Mouse (Mus musculus): ENCODE data around the gene Ccdc30. TPM values are rescaled to one million over a fixed set of nuclear protein-coding genes. Genes with fewer than 3 reads are reported as not detected.
A peak's percentile ranks its signal among the peaks of the same experiment; 100 is the strongest.

Gene Ccdc30
- total RNA-seq (2017): 6.6 and 8.5 TPM in 2 replicates

GRCm38 (mm10) chr4:119415072-119415753 is at the start of gene Ccdc30:
Ccdc30 (minus strand) TSS chr4:119415521.
- peak; percentile 98 to 99 for ATAC-seq (replicated peaks in 1 of 2; ENCODE audit: insufficient read depth in 1 of 2, low FRiP score in 2 of 2, low TSS enrichment in 1 of 2, low read depth in 1 of 2, poor library complexity in 2 of 2, severe bottlenecking in 2 of 2)

DNA sequence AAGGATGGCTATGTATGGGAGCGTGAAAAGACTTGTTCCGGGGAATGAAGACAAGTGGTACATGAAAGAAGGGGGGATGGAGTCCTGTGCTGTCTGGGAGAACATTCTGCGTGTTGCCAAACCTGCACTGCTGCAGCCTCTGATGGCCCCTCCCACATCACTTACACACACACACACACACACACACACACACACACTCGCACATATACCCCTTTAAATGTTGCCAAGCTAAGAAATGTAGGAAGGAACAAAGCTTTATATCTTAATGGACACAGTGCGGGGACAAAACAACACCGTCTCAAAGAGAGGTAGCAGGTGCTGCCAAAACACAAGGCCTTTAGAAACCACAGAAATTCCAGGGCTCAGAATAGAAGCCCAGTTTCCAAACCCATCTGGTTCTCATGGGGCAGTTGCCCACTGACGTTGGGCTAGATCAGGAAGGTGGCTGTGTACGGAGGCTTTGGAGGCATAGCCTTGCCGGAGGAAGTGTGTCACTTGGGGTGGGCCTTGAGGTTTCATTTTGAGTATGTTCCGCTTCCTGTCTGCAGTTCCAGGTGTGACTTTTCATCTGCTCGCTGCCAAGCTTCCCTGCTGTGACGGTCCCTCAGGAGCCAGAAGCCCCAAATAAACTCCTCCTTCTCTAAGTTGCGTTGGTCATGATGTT is 48.6 kb upstream of the Ccdc30 start:
- peak; percentile 80 to 83 for ATAC-seq (replicated peaks in 1 of 2; ENCODE audit: insufficient read depth in 1 of 2, low FRiP score in 2 of 2, low TSS enrichment in 1 of 2, low read depth in 1 of 2, poor library complexity in 2 of 2, severe bottlenecking in 2 of 2)

DNA sequence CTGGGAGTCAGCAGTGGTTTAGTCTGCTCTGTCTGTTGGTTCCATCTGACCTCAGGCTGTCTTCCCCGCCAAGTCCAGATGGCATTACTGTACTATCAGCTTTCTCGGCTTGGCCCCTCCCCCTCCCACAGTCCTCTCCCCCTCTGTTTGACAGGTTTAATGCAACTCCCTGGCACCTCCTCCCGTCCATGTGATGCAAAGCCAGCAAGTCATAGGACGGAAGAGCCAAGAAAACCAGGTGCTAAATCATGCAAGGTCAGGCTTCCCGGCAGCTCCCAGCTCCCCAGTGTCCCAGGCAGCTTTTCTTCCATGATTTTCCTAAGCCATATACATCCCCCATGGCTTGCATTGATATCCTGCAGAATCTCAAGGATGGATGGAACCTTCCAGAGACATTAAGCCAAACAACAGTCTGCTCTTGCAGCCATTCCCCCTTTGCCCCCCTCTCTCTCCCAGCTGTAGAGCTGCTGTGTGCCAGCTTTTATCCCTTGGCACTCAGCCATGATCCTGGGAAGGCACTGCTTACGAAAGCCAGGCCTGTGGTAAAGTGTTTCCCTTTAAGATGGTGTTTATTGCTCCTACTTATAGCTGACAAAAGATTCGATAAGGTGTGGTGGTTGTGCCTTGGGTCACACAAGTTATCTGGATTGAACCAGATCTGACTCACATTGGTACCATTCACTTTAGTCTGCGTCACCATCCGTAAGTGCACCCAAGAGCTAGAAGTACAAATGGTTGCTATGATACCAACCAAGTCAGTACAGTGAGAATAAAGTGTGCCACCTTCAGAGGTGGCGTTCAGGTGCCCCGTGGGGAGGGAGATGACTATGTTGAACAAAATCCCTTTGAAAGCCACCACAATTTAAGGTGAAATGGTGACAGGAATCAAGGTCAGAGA is 47.8 kb upstream of the Ccdc30 start:
- no peak for ATAC-seq (replicated peaks in 1 of 2; ENCODE audit: insufficient read depth in 1 of 2, low FRiP score in 2 of 2, low TSS enrichment in 1 of 2, low read depth in 1 of 2, poor library complexity in 2 of 2, severe bottlenecking in 2 of 2)

DNA sequence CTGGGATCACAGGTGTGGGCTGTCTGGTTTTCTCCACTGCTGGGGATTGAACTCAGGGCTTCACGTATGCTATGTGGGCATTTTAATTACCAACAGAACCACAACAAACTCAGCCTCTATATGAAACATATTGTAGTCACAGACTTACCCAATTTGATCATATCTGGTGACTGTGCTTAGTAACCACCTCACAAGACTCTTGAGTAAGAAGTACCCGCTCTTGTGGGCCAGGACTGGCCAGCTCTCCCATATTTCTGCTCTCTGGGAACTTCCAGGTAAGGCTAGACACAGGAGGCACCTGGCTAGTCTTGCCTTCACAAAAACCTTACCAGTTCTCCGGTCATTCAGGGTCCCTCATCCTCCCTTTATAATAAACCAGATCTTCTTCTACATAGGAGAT is 47.1 kb upstream of the Ccdc30 start:
- no peak for ATAC-seq (replicated peaks in 1 of 2; ENCODE audit: insufficient read depth in 1 of 2, low FRiP score in 2 of 2, low TSS enrichment in 1 of 2, low read depth in 1 of 2, poor library complexity in 2 of 2, severe bottlenecking in 2 of 2)

- ATAC-seq (replicated peaks in 1 of 2; ENCODE audit: insufficient read depth in 1 of 2, low FRiP score in 2 of 2, low TSS enrichment in 1 of 2, low read depth in 1 of 2, poor library complexity in 2 of 2, severe bottlenecking in 2 of 2): no peak
Observed at GRCm38 (mm10) chr4:119460728-119461141, 45.4 kb upstream of the Ccdc30 start.

GRCm38 (mm10) chr4:119460296-119460695 is 45.0 kb upstream of the Ccdc30 start:
- no peak for ATAC-seq (replicated peaks in 1 of 2; ENCODE audit: insufficient read depth in 1 of 2, low FRiP score in 2 of 2, low TSS enrichment in 1 of 2, low read depth in 1 of 2, poor library complexity in 2 of 2, severe bottlenecking in 2 of 2)

DNA sequence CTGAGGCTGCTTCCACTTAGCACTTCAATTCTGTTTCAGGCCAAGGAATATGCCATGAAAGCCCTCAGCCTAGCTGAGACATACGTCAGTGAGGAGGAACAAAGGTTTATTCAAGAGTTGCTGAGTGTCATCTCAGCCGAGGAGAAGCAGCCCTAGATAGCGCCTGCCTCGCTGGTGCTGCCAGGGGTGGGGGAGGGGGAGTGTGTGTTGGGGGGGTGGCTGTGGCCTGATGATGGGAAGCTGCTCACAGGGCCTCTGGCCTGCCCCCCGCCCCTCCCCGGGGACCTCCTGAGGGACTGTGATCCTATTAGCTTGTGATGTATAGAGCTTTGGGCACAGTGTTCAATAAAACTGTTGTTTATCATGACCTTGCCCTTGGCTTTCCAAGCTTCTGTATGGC is 38.2 kb upstream of the Ccdc30 start:
- no peak for ATAC-seq (replicated peaks in 1 of 2; ENCODE audit: insufficient read depth in 1 of 2, low FRiP score in 2 of 2, low TSS enrichment in 1 of 2, low read depth in 1 of 2, poor library complexity in 2 of 2, severe bottlenecking in 2 of 2)

DNA sequence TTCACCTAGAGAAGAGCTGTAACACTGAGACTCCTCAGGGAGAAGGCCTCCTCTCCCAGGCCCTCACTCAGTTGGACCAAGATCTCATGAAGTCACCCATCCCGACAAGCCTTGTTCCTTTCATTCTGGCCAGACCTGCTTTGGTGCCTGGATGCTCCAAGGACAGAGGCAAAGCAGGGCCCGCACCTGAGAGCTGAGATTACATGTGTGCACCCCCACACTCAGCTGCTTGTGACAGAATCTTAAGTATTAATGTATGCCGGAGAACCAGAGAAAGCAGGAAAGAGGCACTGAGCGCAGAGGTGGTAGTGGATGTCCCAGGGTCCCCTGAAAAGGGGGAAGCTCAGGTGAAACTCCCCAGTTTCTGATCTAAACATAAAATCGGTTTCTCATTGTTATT is 37.8 kb upstream of the Ccdc30 start:
- no peak for ATAC-seq (replicated peaks in 1 of 2; ENCODE audit: insufficient read depth in 1 of 2, low FRiP score in 2 of 2, low TSS enrichment in 1 of 2, low read depth in 1 of 2, poor library complexity in 2 of 2, severe bottlenecking in 2 of 2)

DNA sequence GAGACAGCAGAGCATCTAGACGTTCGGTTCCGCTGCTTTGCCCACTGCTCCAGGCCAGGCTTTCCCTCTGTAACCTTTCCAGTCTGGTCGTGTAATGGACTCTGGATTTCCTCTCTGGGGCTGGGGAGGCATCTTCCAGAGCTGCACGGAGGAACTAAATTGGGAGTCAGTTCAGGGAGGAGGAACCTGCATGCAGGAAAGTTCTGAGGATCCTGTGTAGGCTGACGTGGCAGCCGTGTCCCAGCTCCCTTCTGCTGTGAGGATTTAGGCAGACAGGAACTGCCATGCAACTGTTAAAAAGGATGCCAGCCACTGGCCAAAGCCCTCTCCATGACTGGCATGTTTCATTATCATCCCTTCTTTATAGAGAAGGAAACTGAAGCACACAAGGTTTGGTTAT is 35.1 kb upstream of the Ccdc30 start:
- ATAC-seq (replicated peaks in 1 of 2; ENCODE audit: insufficient read depth in 1 of 2, low FRiP score in 2 of 2, low TSS enrichment in 1 of 2, low read depth in 1 of 2, poor library complexity in 2 of 2, severe bottlenecking in 2 of 2): no peak

GRCm38 (mm10) chr4:119447786-119448185 is 32.5 kb upstream of the Ccdc30 start:
- no peak for ATAC-seq (replicated peaks in 1 of 2; ENCODE audit: insufficient read depth in 1 of 2, low FRiP score in 2 of 2, low TSS enrichment in 1 of 2, low read depth in 1 of 2, poor library complexity in 2 of 2, severe bottlenecking in 2 of 2)

GRCm38 (mm10) chr4:119447261-119447660 is 31.9 kb upstream of the Ccdc30 start:
- ATAC-seq (replicated peaks in 1 of 2; ENCODE audit: insufficient read depth in 1 of 2, low FRiP score in 2 of 2, low TSS enrichment in 1 of 2, low read depth in 1 of 2, poor library complexity in 2 of 2, severe bottlenecking in 2 of 2): no peak

GRCm38 (mm10) chr4:119442539-119442938 is 27.2 kb upstream of the Ccdc30 start:
- ATAC-seq (replicated peaks in 1 of 2; ENCODE audit: insufficient read depth in 1 of 2, low FRiP score in 2 of 2, low TSS enrichment in 1 of 2, low read depth in 1 of 2, poor library complexity in 2 of 2, severe bottlenecking in 2 of 2): 0 out of 4 replicates have a peak, but pooled peaks of 1 of the 2 experiments have one; percentile 17

DNA sequence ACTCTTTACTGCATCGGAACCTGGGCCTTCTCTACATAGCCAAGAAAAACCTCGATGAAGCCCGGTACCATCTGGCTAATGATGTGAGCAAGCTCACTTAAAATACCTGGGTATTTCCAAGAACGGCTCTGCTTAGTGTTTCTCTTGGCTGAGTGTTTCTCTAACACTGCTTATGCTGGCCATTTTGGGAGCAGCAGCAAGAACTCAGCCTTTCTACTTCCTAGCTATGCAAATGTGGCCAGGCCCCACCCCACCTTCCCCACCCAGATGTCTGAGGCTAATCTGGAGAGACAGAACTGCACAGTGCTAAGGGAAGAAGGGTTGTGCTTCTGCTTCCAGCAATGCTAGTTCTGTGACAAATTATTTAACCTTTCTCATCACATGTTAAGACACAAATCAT is 26.5 kb upstream of the Ccdc30 start:
- no peak for ATAC-seq (replicated peaks in 1 of 2; ENCODE audit: insufficient read depth in 1 of 2, low FRiP score in 2 of 2, low TSS enrichment in 1 of 2, low read depth in 1 of 2, poor library complexity in 2 of 2, severe bottlenecking in 2 of 2)

- no peak for ATAC-seq (replicated peaks in 1 of 2; ENCODE audit: insufficient read depth in 1 of 2, low FRiP score in 2 of 2, low TSS enrichment in 1 of 2, low read depth in 1 of 2, poor library complexity in 2 of 2, severe bottlenecking in 2 of 2)
Observed at GRCm38 (mm10) chr4:119437936-119438335, 22.6 kb upstream of the Ccdc30 start.

DNA sequence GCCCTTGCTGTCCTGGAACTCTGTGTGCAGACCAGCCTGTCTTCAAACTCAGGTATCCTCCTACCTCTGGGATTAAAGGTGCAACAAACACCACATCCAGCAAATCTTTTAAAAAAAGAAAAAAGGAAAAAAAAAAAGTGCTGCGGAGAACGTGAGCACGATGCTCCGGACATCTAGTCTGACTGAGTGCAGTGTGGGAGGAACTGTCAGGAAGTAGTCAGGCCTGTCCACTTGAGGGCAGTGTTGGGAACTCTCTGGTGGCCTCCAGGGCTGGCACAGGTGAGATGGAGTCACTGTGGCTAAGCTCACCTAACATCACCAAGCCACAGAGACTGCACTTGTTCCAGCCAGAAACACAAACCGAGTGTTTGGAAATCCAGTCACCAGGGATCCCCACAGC is 15.4 kb upstream of the Ccdc30 start:
- ATAC-seq (replicated peaks in 1 of 2; ENCODE audit: insufficient read depth in 1 of 2, low FRiP score in 2 of 2, low TSS enrichment in 1 of 2, low read depth in 1 of 2, poor library complexity in 2 of 2, severe bottlenecking in 2 of 2): peak; percentile 74 to 75

DNA sequence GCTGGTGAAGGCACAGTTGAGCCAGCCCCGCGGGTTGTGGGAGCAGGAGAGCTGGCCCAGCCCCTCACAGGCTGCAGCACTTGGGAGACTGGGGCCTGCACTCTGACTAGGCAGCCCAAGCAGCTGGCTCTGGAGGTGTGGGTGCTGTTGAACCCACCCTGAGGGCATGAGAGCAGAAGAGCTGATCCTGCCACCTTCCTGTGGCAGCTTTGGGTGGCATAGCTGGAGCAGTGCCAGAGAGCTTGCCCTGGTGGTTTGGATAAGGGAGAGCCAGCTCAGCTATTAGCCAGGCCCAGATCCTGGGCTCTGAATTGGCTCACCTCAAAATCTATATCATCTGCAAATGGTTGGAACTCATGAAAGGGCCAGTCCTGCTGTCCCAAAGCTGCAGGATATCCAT is 12.4 kb upstream of the Ccdc30 start:
- ATAC-seq (replicated peaks in 1 of 2; ENCODE audit: insufficient read depth in 1 of 2, low FRiP score in 2 of 2, low TSS enrichment in 1 of 2, low read depth in 1 of 2, poor library complexity in 2 of 2, severe bottlenecking in 2 of 2): peak; percentile 33 to 48; a peak in 1 of 4 replicates

GRCm38 (mm10) chr4:119425601-119426000 is 10.3 kb upstream of the Ccdc30 start:
- ATAC-seq (replicated peaks in 1 of 2; ENCODE audit: insufficient read depth in 1 of 2, low FRiP score in 2 of 2, low TSS enrichment in 1 of 2, low read depth in 1 of 2, poor library complexity in 2 of 2, severe bottlenecking in 2 of 2): no peak

DNA sequence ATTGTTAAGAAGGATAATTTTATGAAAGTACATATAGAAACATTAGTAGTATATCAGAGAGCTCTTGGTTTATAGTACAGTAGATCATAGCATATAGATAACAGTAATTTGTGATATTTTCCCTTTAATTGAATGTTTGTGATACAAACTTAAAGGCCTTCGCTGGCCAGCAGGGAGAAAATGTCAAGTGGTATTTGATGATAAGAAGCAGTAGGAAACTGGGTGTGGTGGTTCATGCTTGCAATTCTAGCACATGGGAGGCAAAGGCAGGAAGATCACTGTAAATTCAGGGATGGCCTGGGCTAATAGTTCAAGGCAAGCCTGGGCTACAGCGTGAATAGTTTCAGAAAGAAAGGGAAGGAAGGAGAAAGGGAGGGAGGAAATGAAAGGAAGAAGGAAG is 9.8 kb upstream of the Ccdc30 start:
- no peak for ATAC-seq (replicated peaks in 1 of 2; ENCODE audit: insufficient read depth in 1 of 2, low FRiP score in 2 of 2, low TSS enrichment in 1 of 2, low read depth in 1 of 2, poor library complexity in 2 of 2, severe bottlenecking in 2 of 2)
